8 mouse cellular contexts compared by ENCODE assay signal in genomic region chr15:98635291-98635841, GRCm38 (mm10). TPM values are rescaled to one million over a fixed set of nuclear protein-coding genes. Genes with fewer than 3 reads are reported as not detected.
DNase-seq lines count a peak whose midpoint lies in the region; ATAC-seq lines count a peak whose summit lies in the region.

No protein-coding gene starts in this region.

- H3K9ac ChIP-seq in intestine, embryonic 15.5 days: peak overlapping the region; percentile 77
- peak overlapping the region; percentile 94 for H3K9ac ChIP-seq in neural tube, embryonic 13.5 days

- peak overlapping the region; percentile 94 for H3K4me2 ChIP-seq in intestine, embryonic 15.5 days (replicated peaks)
- peak overlapping the region; percentile 88 for H3K4me2 ChIP-seq in neural tube, embryonic 13.5 days

- H3K4me1 ChIP-seq in intestine, embryonic 15.5 days (replicated peaks): peaks cover 47% of the 10 kb centered on the region
- H3K4me1 ChIP-seq in neural tube, embryonic 13.5 days (replicated peaks): peaks cover 67% of the 10 kb centered on the region

- H3K4me3 ChIP-seq in intestine, embryonic 15.5 days (replicated peaks): peak overlapping the region; percentile 89
- H3K4me3 ChIP-seq in neural tube, embryonic 13.5 days: peak overlapping the region; percentile 62

- peak; percentile 58 for DNase-seq in cerebellum, adult 9-11 months
- DNase-seq in cerebellum, adult 8-10 months: no peak
- peak; percentile 36 for DNase-seq in right cerebral cortex, postnatal 4 days
- DNase-seq in right cerebral cortex, postnatal 25 days: no peak
- no peak for DNase-seq in thymus, adult 18-20 months

- WGBS in intestine, embryonic 15.5 days: 5% methylated on average over 21 of the region's 21 CpGs
- WGBS in neural tube, embryonic 13.5 days: under 1% methylated on average over 21 of the region's 21 CpGs

- H3K9me3 ChIP-seq in intestine, embryonic 15.5 days: no peaks in the 10 kb centered on the region
- no peaks in the 10 kb centered on the region for H3K9me3 ChIP-seq in neural tube, embryonic 13.5 days

- peaks cover 14% of the 10 kb centered on the region for H3K27me3 ChIP-seq in intestine, embryonic 15.5 days (replicated peaks)
- H3K27me3 ChIP-seq in neural tube, embryonic 13.5 days: peaks cover 17% of the 10 kb centered on the region

- H3K27ac ChIP-seq in intestine, embryonic 15.5 days: peak overlapping the region; percentile 83
- peak overlapping the region; percentile 96 for H3K27ac ChIP-seq in neural tube, embryonic 13.5 days (replicated peaks)

- ATAC-seq in intestine, embryonic 15.5 days: no peak
- ATAC-seq in neural tube, embryonic 13.5 days (ENCODE audit: low read depth): peak; percentile 8; the same call in 1 of the 2 replicates
- no peak for ATAC-seq in activated CD4-positive, CD25-positive, alpha-beta regulatory T cell, adult 4 months

- H3K36me3 ChIP-seq in intestine, embryonic 15.5 days: no peaks in the 10 kb centered on the region
- peaks cover 16% of the 10 kb centered on the region for H3K36me3 ChIP-seq in neural tube, embryonic 13.5 days

RNA-seq across cellular contexts. Expression of gene Cacnb3, which starts 4.7 kb away (rescaled TPM):
- polyA plus RNA-seq in intestine, embryonic 15.5 days (2015; fragmentation: Nextera tagmentation; extraction: Ambion mirVana): 24.9 and 26.7 TPM in 2 replicates
- polyA plus RNA-seq in neural tube, embryonic 13.5 days (2015; fragmentation: Nextera tagmentation; extraction: Ambion mirVana): 124 and 137 TPM in 2 replicates
- under 1 TPM in 1 of 2 experiments, not detected in 1; 0.19 TPM for polyA plus RNA-seq in activated CD4-positive, CD25-positive, alpha-beta regulatory T cell, adult 4 months (2017; shearing (Covaris generic))

RNA-seq across cellular contexts. Expression of gene Adcy6, which starts 25.5 kb away (rescaled TPM):
- 21.4 and 23.0 TPM in 2 replicates for polyA plus RNA-seq in intestine, embryonic 15.5 days (2015; fragmentation: Nextera tagmentation; extraction: Ambion mirVana)
- 10.4 and 10.7 TPM in 2 replicates for polyA plus RNA-seq in neural tube, embryonic 13.5 days (2015; fragmentation: Nextera tagmentation; extraction: Ambion mirVana)
- polyA plus RNA-seq in activated CD4-positive, CD25-positive, alpha-beta regulatory T cell, adult 4 months (2017; shearing (Covaris generic)): under 1 TPM; 0.36 to 0.56 TPM

RNA-seq across cellular contexts. Expression of gene Ddx23, which starts 27.3 kb away (rescaled TPM):
- 23.3 and 23.7 TPM in 2 replicates for polyA plus RNA-seq in intestine, embryonic 15.5 days (2015; fragmentation: Nextera tagmentation; extraction: Ambion mirVana)
- 20.5 and 21.7 TPM in 2 replicates for polyA plus RNA-seq in neural tube, embryonic 13.5 days (2015; fragmentation: Nextera tagmentation; extraction: Ambion mirVana)
- 10 to 100 TPM; 22.8 to 27.3 TPM for polyA plus RNA-seq in activated CD4-positive, CD25-positive, alpha-beta regulatory T cell, adult 4 months (2017; shearing (Covaris generic))

RNA-seq across cellular contexts. Expression of gene Rnd1, which starts 41.9 kb away (rescaled TPM):
- 0.97 and 1.1 TPM in 2 replicates for polyA plus RNA-seq in intestine, embryonic 15.5 days (2015; fragmentation: Nextera tagmentation; extraction: Ambion mirVana)
- 6.2 and 7.4 TPM in 2 replicates for polyA plus RNA-seq in neural tube, embryonic 13.5 days (2015; fragmentation: Nextera tagmentation; extraction: Ambion mirVana)
- 1 to 10 TPM in 1 of 2 experiments, under 1 TPM in 1; 0.50 to 1.5 TPM for polyA plus RNA-seq in activated CD4-positive, CD25-positive, alpha-beta regulatory T cell, adult 4 months (2017; shearing (Covaris generic))

Comparison
In these comparisons a context has a peak if more than half of its experiments do, and no peak if none do; other contexts are left out.
1. DNase-seq: peak in cerebellum, adult 9-11 months (single experiment) and right cerebral cortex, postnatal 4 days (single experiment); none in cerebellum, adult 8-10 months (single experiment), right cerebral cortex, postnatal 25 days (single experiment) and thymus, adult 18-20 months (0 of 2).
2. RNA of gene Cacnb3, which starts 4.7 kb away (polyA plus RNA-seq): 124 to 137 TPM in neural tube, embryonic 13.5 days and 24.9 to 26.7 TPM in intestine, embryonic 15.5 days; 0.19 TPM in activated CD4-positive, CD25-positive, alpha-beta regulatory T cell, adult 4 months; every median in the first group is over 10 times any median in the second.